Mouse (Mus musculus): ENCODE data around the gene Hpse2. TPM values are rescaled to one million over a fixed set of nuclear protein-coding genes. Genes with fewer than 3 reads are reported as not detected.
"Not testable (repeated sequence)": the region's sequence is repeated elsewhere in the genome, so short reads cannot be mapped to it uniquely, and the experiment has no call there.

The Hpse2 gene
- polyA plus RNA-seq, 1 experiment from 2014 or later: 2.7 TPM

- no peaks in the 10 kb centered on the region for H3K36me3 ChIP-seq
- no peaks in the 10 kb centered on the region for H3K9me3 ChIP-seq
- DNase-seq (ENCODE audit: low spot score): no peak
- no peaks in the 10 kb centered on the region for H3K27me3 ChIP-seq (ENCODE audit: insufficient read depth, poor library complexity, severe bottlenecking)
- H3K27ac ChIP-seq: no peak overlapping the region
- no peak overlapping the region for H3K4me3 ChIP-seq
- 76% methylated on average over 2 of the region's 2 CpGs for WGBS
- no peaks in the 10 kb centered on the region for H3K4me1 ChIP-seq (replicated peaks)
Measured at GRCm38 (mm10) chr19:42817761-42818160, 570.4 kb downstream of the Hpse2 start.

DNA sequence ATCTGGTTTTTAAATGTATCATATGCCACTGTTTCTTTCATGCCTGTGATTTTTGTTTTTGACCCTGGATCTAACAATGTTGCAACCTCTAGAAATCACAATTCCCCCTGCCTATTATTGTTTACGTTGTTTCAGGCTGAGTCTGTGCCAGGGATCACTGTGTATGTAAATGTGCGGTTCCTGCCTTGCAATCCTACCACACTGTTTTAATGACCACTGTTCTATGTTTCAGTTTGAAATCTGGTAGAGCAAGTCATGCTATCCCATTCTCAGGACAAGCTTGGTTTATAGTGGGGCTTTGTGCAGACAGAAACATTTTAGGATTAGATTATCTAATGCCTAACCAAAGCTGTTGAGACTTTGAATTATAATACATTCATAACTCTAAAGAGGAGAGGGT is 571.9 kb downstream of the Hpse2 start:
- H3K27me3 ChIP-seq (ENCODE audit: insufficient read depth, poor library complexity, severe bottlenecking): no peaks in the 10 kb centered on the region
- H3K4me1 ChIP-seq (replicated peaks): no peaks in the 10 kb centered on the region
- DNase-seq (ENCODE audit: low spot score): no peak
- no peaks in the 10 kb centered on the region for H3K9me3 ChIP-seq
- WGBS: 86% methylated on average over 2 of the region's 2 CpGs
- no peak overlapping the region for H3K27ac ChIP-seq
- no peaks in the 10 kb centered on the region for H3K36me3 ChIP-seq
- no peak overlapping the region for H3K4me3 ChIP-seq

GRCm38 (mm10) chr19:42810140-42810539 is 578.0 kb downstream of the Hpse2 start:
- Histone ChIP-seq H3K27ac (no peak overlapping the region), H3K9me3 (no peaks in the 10 kb centered on the region), H3K27me3 (ENCODE audit: insufficient read depth, poor library complexity, severe bottlenecking) (no peaks in the 10 kb centered on the region), H3K4me3 (no peak overlapping the region), H3K4me1 (replicated peaks) (no peaks in the 10 kb centered on the region), H3K36me3 (no peaks in the 10 kb centered on the region)
- WGBS: 81% methylated on average over 5 of the region's 5 CpGs
- no peak for DNase-seq (ENCODE audit: low spot score)

DNA sequence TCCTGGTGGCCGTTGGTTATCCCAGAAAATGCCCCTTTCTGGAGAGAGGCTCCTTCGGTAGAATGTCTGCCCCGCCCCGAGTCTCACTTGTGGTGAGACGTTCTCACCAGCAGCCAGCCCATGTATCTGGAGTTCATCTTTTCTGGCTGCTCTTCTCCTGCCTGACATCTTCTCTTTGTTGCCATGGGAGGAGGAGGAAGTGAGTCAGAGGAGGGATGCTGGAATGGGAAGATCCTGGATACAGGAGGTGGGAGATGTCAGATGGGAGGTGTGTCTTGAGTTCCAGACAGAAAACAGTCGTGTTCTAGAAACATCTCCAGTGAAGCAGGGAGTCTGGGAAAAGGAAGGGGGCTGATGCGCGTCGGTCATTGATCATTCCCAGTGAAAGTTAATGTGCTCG is 578.7 kb downstream of the Hpse2 start:
- 89% methylated on average over 10 of the region's 10 CpGs for WGBS
- no peaks in the 10 kb centered on the region for H3K27me3 ChIP-seq (ENCODE audit: insufficient read depth, poor library complexity, severe bottlenecking)
- H3K27ac ChIP-seq: no peak overlapping the region
- no peaks in the 10 kb centered on the region for H3K4me1 ChIP-seq (replicated peaks)
- no peaks in the 10 kb centered on the region for H3K36me3 ChIP-seq
- no peaks in the 10 kb centered on the region for H3K9me3 ChIP-seq
- no peak for DNase-seq (ENCODE audit: low spot score)
- H3K4me3 ChIP-seq: no peak overlapping the region

- H3K27me3 ChIP-seq (ENCODE audit: insufficient read depth, poor library complexity, severe bottlenecking): peaks cover 25% of the 10 kb centered on the region
- 64% methylated on average over 2 of the region's 2 CpGs for WGBS
- no peak overlapping the region for H3K4me3 ChIP-seq
- H3K27ac ChIP-seq: no peak overlapping the region
- H3K4me1 ChIP-seq (replicated peaks): peaks cover 9% of the 10 kb centered on the region
- no peaks in the 10 kb centered on the region for H3K36me3 ChIP-seq
- H3K9me3 ChIP-seq: no peaks in the 10 kb centered on the region
- no peak for DNase-seq (ENCODE audit: low spot score)
Measured at GRCm38 (mm10) chr19:42797866-42798265, 590.3 kb downstream of the Hpse2 start.

- H3K4me3 ChIP-seq: peak overlapping the region; percentile 60
- DNase-seq (ENCODE audit: low spot score): no peak
- H3K4me1 ChIP-seq (replicated peaks): peaks cover 9% of the 10 kb centered on the region
- WGBS: 29% methylated on average over 9 of the region's 9 CpGs
- H3K36me3 ChIP-seq: no peaks in the 10 kb centered on the region
- H3K27me3 ChIP-seq (ENCODE audit: insufficient read depth, poor library complexity, severe bottlenecking): peaks cover 25% of the 10 kb centered on the region
- no peaks in the 10 kb centered on the region for H3K9me3 ChIP-seq
- H3K27ac ChIP-seq: peak overlapping the region; percentile 85
Measured at GRCm38 (mm10) chr19:42795801-42796200, 592.4 kb downstream of the Hpse2 start.

DNA sequence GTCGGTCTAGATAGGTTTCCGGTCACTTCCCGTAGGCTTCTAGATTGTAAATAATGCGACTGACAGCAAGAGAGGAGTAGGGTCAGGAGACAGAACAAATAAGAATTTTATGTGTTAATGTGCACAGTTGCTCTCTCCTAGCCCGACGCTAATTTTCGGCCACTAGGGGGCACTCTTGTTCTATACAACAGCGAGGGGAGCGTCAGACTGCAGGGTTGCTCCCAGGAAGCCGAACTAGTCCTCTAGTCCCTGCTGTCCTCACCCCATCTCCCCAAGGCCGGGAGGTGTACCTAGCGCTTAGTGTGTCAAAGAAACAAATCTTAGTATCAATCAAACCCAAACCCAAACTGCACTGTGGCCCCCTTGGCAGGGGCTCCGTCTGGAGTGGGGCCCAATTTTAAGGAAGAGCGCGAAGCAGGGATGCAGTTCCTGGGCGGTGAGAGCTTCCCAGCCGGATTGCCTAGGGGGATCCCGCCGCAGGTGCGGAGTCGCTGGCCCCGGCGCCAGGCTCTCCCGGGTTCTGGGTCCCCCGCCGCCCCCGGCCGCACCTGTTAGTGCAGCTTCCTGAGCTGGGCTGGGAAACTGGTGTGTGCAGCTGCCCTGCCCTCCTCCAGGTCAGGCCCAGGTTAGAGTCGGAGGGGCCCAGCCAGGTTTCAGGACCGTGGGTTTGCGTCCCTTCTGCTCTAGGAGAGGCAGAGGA is 593.1 kb downstream of the Hpse2 start:
- Histone ChIP-seq H3K4me3 (peak overlapping the region; percentile 60), H3K36me3 (no peaks in the 10 kb centered on the region), H3K4me1 (replicated peaks) (peaks cover 9% of the 10 kb centered on the region), H3K27ac (peak overlapping the region; percentile 85), H3K27me3 (ENCODE audit: insufficient read depth, poor library complexity, severe bottlenecking) (peaks cover 25% of the 10 kb centered on the region), H3K9me3 (no peaks in the 10 kb centered on the region)
- DNase-seq (ENCODE audit: low spot score): peak; percentile 92
- 2% methylated on average over 31 of the region's 31 CpGs for WGBS

DNA sequence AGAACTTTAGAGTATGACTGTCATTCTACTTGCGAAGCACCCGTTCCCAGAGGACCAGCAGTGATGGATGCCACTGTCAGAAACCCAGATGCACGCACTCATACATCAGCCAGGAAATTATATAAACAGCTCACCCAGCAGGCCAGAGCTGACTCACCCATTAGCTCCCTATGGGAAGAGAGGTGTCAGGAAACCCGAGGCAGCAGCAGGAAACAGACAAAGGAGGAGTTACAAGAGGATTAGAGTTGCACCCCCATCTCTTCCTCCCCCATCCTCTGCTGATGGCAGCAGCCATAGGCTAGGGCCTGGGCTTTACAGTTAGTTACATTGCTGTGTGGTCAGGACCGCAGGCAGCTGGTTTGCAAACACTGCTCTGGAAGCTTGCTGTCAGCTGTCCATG is 599.8 kb downstream of the Hpse2 start:
- WGBS: 58% methylated on average over 5 of the region's 5 CpGs
- Histone ChIP-seq H3K4me3 (no peak overlapping the region), H3K27ac (no peak overlapping the region), H3K27me3 (ENCODE audit: insufficient read depth, poor library complexity, severe bottlenecking) (peaks cover 20% of the 10 kb centered on the region; the same call in 1 of the 2 replicates), H3K4me1 (replicated peaks) (peaks cover 25% of the 10 kb centered on the region), H3K9me3 (no peaks in the 10 kb centered on the region), H3K36me3 (no peaks in the 10 kb centered on the region)
- DNase-seq (ENCODE audit: low spot score): no peak

GRCm38 (mm10) chr19:42785562-42786220 is 602.5 kb downstream of the Hpse2 start:
- 47% methylated on average over 8 of the region's 8 CpGs for WGBS

GRCm38 (mm10) chr19:42785129-42785528 is 603.0 kb downstream of the Hpse2 start:
- WGBS: 30% methylated on average over 2 of the region's 2 CpGs
- H3K27ac ChIP-seq: no peak overlapping the region
- peaks cover 26% of the 10 kb centered on the region for H3K4me1 ChIP-seq (replicated peaks)
- H3K4me3 ChIP-seq: no peak overlapping the region
- peaks cover 20% of the 10 kb centered on the region; the same call in 1 of the 2 replicates for H3K27me3 ChIP-seq (ENCODE audit: insufficient read depth, poor library complexity, severe bottlenecking)
- no peaks in the 10 kb centered on the region for H3K9me3 ChIP-seq
- no peaks in the 10 kb centered on the region for H3K36me3 ChIP-seq
- no peak for DNase-seq (ENCODE audit: low spot score)

More at GRCm38 (mm10) chr19:42785562-42786220, 602.5 kb downstream of the Hpse2 start:
- DNase-seq (ENCODE audit: low spot score): no peak
- H3K36me3 ChIP-seq: no peaks in the 10 kb centered on the region
- no peak overlapping the region for H3K4me3 ChIP-seq
- H3K27ac ChIP-seq: peak overlapping the region; percentile 26; the same call in 1 of the 2 replicates
- H3K4me1 ChIP-seq (replicated peaks): peaks cover 25% of the 10 kb centered on the region
- H3K27me3 ChIP-seq (ENCODE audit: insufficient read depth, poor library complexity, severe bottlenecking): peaks cover 20% of the 10 kb centered on the region; the same call in 1 of the 2 replicates
- H3K9me3 ChIP-seq: no peaks in the 10 kb centered on the region

DNA sequence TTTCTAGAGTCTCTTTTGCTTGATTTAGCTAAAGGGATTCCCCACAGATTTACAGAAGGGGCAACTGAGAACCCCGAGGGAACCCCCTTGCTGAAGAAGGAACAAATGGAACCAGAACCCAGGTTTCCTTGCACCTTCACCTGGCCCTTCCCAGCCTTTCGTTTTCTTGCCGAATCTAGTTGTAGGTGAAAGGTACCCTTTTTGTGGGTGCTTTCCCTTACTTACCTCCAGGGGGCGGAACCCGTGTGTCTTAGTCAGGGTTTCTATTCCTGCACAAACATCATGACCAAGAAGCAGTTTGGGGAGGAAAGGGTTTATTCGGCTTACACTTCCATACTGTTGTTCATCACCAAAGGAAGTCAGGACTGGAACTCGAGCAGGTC is 608.0 kb downstream of the Hpse2 start:
- H3K27me3 ChIP-seq (ENCODE audit: insufficient read depth, poor library complexity, severe bottlenecking); H3K9me3 ChIP-seq; DNase-seq (ENCODE audit: low spot score); H3K36me3 ChIP-seq: not testable (repeated sequence)
- WGBS: 60% methylated on average over 7 of the region's 7 CpGs
- Histone ChIP-seq H3K4me1 (replicated peaks) (peaks cover 27% of the 10 kb centered on the region), H3K4me3 (peak overlapping the region; percentile 65), H3K27ac (peak overlapping the region; percentile 92)

DNA sequence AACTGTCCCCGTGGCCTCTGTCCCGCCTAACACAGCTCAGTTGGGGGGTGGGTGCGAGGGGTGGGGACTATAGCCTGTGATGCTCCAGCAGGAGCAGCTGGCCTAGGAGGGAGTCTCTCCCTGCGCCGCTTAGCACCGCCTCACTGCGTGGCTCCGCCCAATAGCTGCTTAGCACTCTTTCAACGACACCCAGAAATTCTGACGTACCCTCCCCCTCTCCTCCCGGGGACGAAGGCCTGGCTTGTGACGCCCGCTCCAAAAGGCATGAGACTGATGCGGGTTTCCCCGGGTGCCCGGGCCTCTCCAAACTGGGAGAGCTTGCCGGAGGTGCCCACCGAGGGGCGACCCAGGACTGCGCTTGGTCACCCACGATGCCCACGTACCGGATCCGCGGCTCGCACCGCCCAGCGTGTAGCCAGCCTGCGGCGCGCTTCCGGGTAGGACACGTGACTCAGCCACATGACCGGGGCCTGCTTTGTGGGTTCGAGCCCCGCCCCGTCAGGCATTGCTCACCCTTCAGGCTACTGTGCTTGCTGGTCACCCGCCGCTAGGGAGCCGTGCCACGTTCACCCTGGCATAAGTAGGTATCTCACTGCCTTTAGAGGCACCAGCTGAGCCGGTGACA is 608.5 kb downstream of the Hpse2 start, which contains the start of gene Hps1:
Hps1 (minus strand) TSS at position 448 of the 625 bp plus-strand sequence.
- peaks cover 24% of the 10 kb centered on the region for H3K4me1 ChIP-seq (replicated peaks)
- peak within 1 kb of the TSS; percentile 92 for H3K27ac ChIP-seq
- H3K27me3 ChIP-seq (ENCODE audit: insufficient read depth, poor library complexity, severe bottlenecking): 0 out of 2 replicates have a peak, but pooled peaks cover 4% of the 10 kb centered on the region
- WGBS: under 1% methylated on average over 43 of the region's 43 CpGs
- peak within 1 kb of the TSS; percentile 65 for H3K4me3 ChIP-seq
- no peaks in the 10 kb centered on the region for H3K36me3 ChIP-seq
- no peaks in the 10 kb centered on the region for H3K9me3 ChIP-seq
- peak; percentile 91 for DNase-seq (ENCODE audit: low spot score)

- no peaks in the 10 kb centered on the region for H3K27me3 ChIP-seq (ENCODE audit: insufficient read depth, poor library complexity, severe bottlenecking)
- no peak for DNase-seq (ENCODE audit: low spot score)
- H3K9me3 ChIP-seq: no peaks in the 10 kb centered on the region
- no peak overlapping the region for H3K27ac ChIP-seq
- H3K4me1 ChIP-seq (replicated peaks): peaks cover 22% of the 10 kb centered on the region
- peaks cover 3% of the 10 kb centered on the region; the same call in 1 of the 2 replicates for H3K36me3 ChIP-seq
- no peak overlapping the region for H3K4me3 ChIP-seq
- WGBS: 77% methylated on average over 5 of the region's 5 CpGs
Measured at GRCm38 (mm10) chr19:42777801-42778200, 610.4 kb downstream of the Hpse2 start.

Measured in hindbrain, embryonic 10.5 days (tissue).